Mouse (Mus musculus) MN1 (cell line): ENCODE data around the gene Slc22a17.

Source experiments
- DNase-seq: peaks from one replicate; pipeline ENCODE4 v3.0.0-alpha.2; 2016; ENCODE audit warnings: low spot score

The Slc22a17 gene

DNA sequence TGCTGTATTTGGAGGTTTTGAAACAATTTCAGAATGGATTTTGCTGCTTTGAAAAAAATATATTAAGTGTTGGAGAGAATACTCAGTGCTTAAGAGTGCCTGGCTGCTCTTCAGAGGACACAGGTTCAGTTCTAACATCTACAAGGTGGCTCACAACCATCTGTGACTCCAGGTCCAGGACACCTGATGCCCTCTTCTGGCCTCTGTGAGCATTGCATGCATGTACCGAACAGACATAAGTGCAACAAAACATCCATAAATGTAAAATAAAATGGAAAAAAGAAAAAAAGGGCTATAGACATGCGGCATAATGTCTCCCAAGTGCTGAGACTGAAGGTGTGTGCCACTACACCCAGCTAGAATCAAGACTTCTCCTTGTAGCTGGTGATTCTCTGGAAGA is 52.4 kb downstream of the Slc22a17 start:
- DNase-seq = peak; percentile 65

DNA sequence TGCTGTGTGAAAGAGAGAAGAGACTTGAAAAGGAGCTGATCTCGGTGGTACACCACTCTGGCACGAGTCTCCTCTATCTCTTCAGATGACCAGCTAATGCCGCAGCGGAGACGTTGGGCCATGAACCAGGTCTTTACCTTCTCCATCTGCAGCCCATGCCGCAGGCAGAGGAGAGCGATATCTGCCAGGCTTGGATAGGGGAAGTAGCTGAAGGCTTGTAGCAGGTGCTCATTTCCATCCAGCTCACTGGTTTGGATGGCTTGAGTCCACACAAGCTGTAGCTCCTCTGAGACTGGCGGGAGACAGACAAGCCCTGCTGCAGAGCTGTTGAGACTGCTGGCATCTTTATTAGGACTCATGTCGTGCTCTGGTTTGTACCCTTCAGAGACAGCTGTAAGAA is 55.0 kb downstream of the Slc22a17 start:
- no peak for DNase-seq

DNA sequence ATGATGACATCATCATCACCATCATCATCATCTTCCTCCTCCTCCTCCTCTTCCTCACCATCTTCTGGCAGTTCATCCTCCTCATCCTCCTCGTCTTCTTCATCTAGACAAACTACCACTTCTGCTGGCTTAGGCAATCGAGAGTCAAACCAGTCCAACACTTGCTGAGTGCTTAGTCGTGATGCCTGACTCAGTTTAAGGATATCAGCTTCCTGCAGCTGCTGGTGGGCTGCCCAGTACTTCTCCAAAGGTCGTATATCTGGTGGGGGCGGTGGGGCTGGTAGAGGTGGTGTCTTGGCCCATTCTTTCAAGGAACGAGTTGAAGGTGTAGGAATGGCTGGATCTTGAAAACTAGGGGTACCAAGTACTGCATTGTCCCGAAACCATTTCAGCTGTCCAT is 56.2 kb downstream of the Slc22a17 start:
- DNase-seq = no peak
